12 mouse cellular contexts compared by ENCODE assay signal in genomic region chr3:51019650-51020346, GRCm38 (mm10).
DNase-seq lines count a peak whose midpoint lies in the region; ATAC-seq and TF ChIP-seq lines count a peak whose summit lies in the region.
"Had no signal": no experiment of that assay in that cellular context is flagged by ENCODE, and none has a peak within 500 bp of the region (broad histone marks: within the 10 kb centered on the region; RNA-seq: fewer than 3 reads in every experiment).

No protein-coding gene starts in this region.

- H3K4me2 ChIP-seq in kidney, postnatal 0 days (ENCODE audit: low read length), result peak overlapping the region; percentile 2; the same call in 1 of the 2 replicates
- H3K4me2 ChIP-seq in embryonic facial prominence, embryonic 11.5 days (ENCODE audit: low read depth, low read length), result no peak overlapping the region
- H3K4me2 ChIP-seq in intestine, embryonic 15.5 days (replicated peaks), result no peak overlapping the region
- no peak overlapping the region for H3K4me2 ChIP-seq in midbrain, embryonic 12.5 days (replicated peaks)
- H3K4me2 ChIP-seq: embryonic facial prominence, embryonic 13.5 days had no signal

- no peaks in the 10 kb centered on the region for H3K36me3 ChIP-seq in kidney, postnatal 0 days (ENCODE audit: insufficient read depth, low read length)
- no peaks in the 10 kb centered on the region for H3K36me3 ChIP-seq in embryonic facial prominence, embryonic 11.5 days (replicated peaks; ENCODE audit: control insufficient read depth, insufficient read depth, low read depth, low read length)
- no peaks in the 10 kb centered on the region for H3K36me3 ChIP-seq in intestine, embryonic 15.5 days
- no peaks in the 10 kb centered on the region for H3K36me3 ChIP-seq in midbrain, embryonic 12.5 days
- H3K36me3 ChIP-seq: embryonic facial prominence, embryonic 13.5 days had no signal

- H3K27ac ChIP-seq in kidney, postnatal 0 days, result no peak overlapping the region
- H3K27ac ChIP-seq in embryonic facial prominence, embryonic 11.5 days (replicated peaks; ENCODE audit: low read depth, low read length), result no peak overlapping the region
- no peak overlapping the region for H3K27ac ChIP-seq in intestine, embryonic 15.5 days
- peak overlapping the region; percentile 11; the same call in 1 of the 2 replicates for H3K27ac ChIP-seq in midbrain, embryonic 12.5 days (replicated peaks)
- H3K27ac ChIP-seq: embryonic facial prominence, embryonic 13.5 days; gastrocnemius, adult 2 months had no signal

- H3K4me3 ChIP-seq in kidney, postnatal 0 days (replicated peaks; ENCODE audit: low read depth, low read length), result no peak overlapping the region
- no peak overlapping the region for H3K4me3 ChIP-seq in embryonic facial prominence, embryonic 11.5 days (ENCODE audit: low read depth, low read length)
- no peak overlapping the region for H3K4me3 ChIP-seq in intestine, embryonic 15.5 days (replicated peaks)
- no peak overlapping the region for H3K4me3 ChIP-seq in midbrain, embryonic 12.5 days
- H3K4me3 ChIP-seq: embryonic facial prominence, embryonic 13.5 days; gastrocnemius, adult 2 months had no signal

- no peak for ATAC-seq in kidney, postnatal 0 days (replicated peaks; ENCODE audit: low FRiP score, low read depth)
- no peak for ATAC-seq in embryonic facial prominence, embryonic 11.5 days (replicated peaks; ENCODE audit: insufficient number of reproducible peaks, low FRiP score, low TSS enrichment, low read depth)
- ATAC-seq in intestine, embryonic 15.5 days, result peak; percentile 75
- no peak for ATAC-seq in midbrain, embryonic 12.5 days (ENCODE audit: low FRiP score, low read depth)
- ATAC-seq: activated CD4-positive, CD25-positive, alpha-beta regulatory T cell, adult 4 months had no signal

- no peaks in the 10 kb centered on the region for H3K27me3 ChIP-seq in kidney, postnatal 0 days (ENCODE audit: insufficient read depth, low read length)
- H3K27me3 ChIP-seq in embryonic facial prominence, embryonic 11.5 days (ENCODE audit: control insufficient read depth, insufficient read depth, low read length), result no peaks in the 10 kb centered on the region
- no peaks in the 10 kb centered on the region for H3K27me3 ChIP-seq in intestine, embryonic 15.5 days (replicated peaks)
- H3K27me3 ChIP-seq in midbrain, embryonic 12.5 days, result no peaks in the 10 kb centered on the region
- H3K27me3 ChIP-seq: embryonic facial prominence, embryonic 13.5 days had no signal

- H3K9me3 ChIP-seq in kidney, postnatal 0 days (replicated peaks; ENCODE audit: low read length), result no peaks in the 10 kb centered on the region
- H3K9me3 ChIP-seq in embryonic facial prominence, embryonic 11.5 days (replicated peaks; ENCODE audit: control insufficient read depth, low read length), result no peaks in the 10 kb centered on the region
- no peaks in the 10 kb centered on the region for H3K9me3 ChIP-seq in intestine, embryonic 15.5 days
- no peaks in the 10 kb centered on the region for H3K9me3 ChIP-seq in midbrain, embryonic 12.5 days
- H3K9me3 ChIP-seq: embryonic facial prominence, embryonic 13.5 days had no signal

- no peak overlapping the region for H3K9ac ChIP-seq in kidney, postnatal 0 days (ENCODE audit: low read depth, low read length)
- H3K9ac ChIP-seq in embryonic facial prominence, embryonic 11.5 days (replicated peaks; ENCODE audit: low read length), result no peak overlapping the region
- no peak overlapping the region for H3K9ac ChIP-seq in intestine, embryonic 15.5 days
- no peak overlapping the region for H3K9ac ChIP-seq in midbrain, embryonic 12.5 days (replicated peaks)
- H3K9ac ChIP-seq: embryonic facial prominence, embryonic 13.5 days had no signal

- WGBS in kidney, postnatal 0 days, result 46% methylated on average over 10 of the region's 10 CpGs
- WGBS in embryonic facial prominence, embryonic 11.5 days, result 68% methylated on average over 10 of the region's 10 CpGs
- WGBS in intestine, embryonic 15.5 days, result 67% methylated on average over 10 of the region's 10 CpGs
- 63% methylated on average over 10 of the region's 10 CpGs for WGBS in midbrain, embryonic 12.5 days

- DNase-seq in kidney, postnatal 0 days (ENCODE audit: low spot score), result peak; percentile 17
- DNase-seq in kidney, adult 8-10 months, result no peak
- DNase-seq in embryonic facial prominence, embryonic 11.5 days (ENCODE audit: low spot score), result peak; percentile 12
- DNase-seq in embryo, embryonic 11 days, result no peak
- DNase-seq in thymus, postnatal 14 days, result no peak
- no peak for DNase-seq in testis, postnatal 10 days (ENCODE audit: low spot score)
- DNase-seq: gastrocnemius, adult 2 months; right cerebral cortex, postnatal 25 days had no signal

- no peaks in the 10 kb centered on the region for H3K4me1 ChIP-seq in kidney, postnatal 0 days (replicated peaks; ENCODE audit: insufficient read depth, low read length)
- H3K4me1 ChIP-seq in embryonic facial prominence, embryonic 11.5 days (ENCODE audit: control insufficient read depth, insufficient read depth, low read length), result no peaks in the 10 kb centered on the region
- no peaks in the 10 kb centered on the region for H3K4me1 ChIP-seq in intestine, embryonic 15.5 days (replicated peaks)
- H3K4me1 ChIP-seq in midbrain, embryonic 12.5 days, result peaks cover 3% of the 10 kb centered on the region; the same call in 1 of the 2 replicates
- H3K4me1 ChIP-seq: embryonic facial prominence, embryonic 13.5 days had no signal

- TF ChIP-seq CTCF in kidney, postnatal 0 days (IDR thresholded peaks at IDR 0.05; ENCODE audit: low read depth), result no peak

Comparison
In these comparisons a context has a peak if more than half of its experiments do, and no peak if none do; other contexts are left out.
1. DNase-seq: peak in kidney, postnatal 0 days (single experiment) and embryonic facial prominence, embryonic 11.5 days (single experiment); none in kidney, adult 8-10 months (0 of 2), embryo, embryonic 11 days (single experiment), thymus, postnatal 14 days (single experiment) and testis, postnatal 10 days (single experiment).